Mouse (Mus musculus): ENCODE measurements around the gene Gpsm2.
A peak's percentile ranks its signal among the peaks of the same experiment; 100 is the strongest.
"Not testable (repeated sequence)": the region's sequence is repeated elsewhere in the genome, so short reads cannot be mapped to it uniquely, and the experiment has no call there.

Gene Gpsm2

GRCm38 (mm10) chr3:108654566-108654965 lies 67.5 kb downstream of the Gpsm2 start:
- peak; percentile 31 for DNase-seq (ENCODE audit: low spot score)

- peak; percentile 88 for DNase-seq (ENCODE audit: low spot score)
Observed at GRCm38 (mm10) chr3:108653710-108654379, 68.3 kb downstream of the Gpsm2 start, which contains the start of gene Clcc1. Gene Clcc1 (plus strand): TSS chr3:108653913.

GRCm38 (mm10) chr3:108652866-108653642 lies 69.1 kb downstream of the Gpsm2 start:
- DNase-seq (ENCODE audit: low spot score) = peak; percentile 13

GRCm38 (mm10) chr3:108647681-108648080 lies 74.4 kb downstream of the Gpsm2 start:
- DNase-seq (ENCODE audit: low spot score) = not testable (repeated sequence)

GRCm38 (mm10) chr3:108646036-108646435 lies 76.1 kb downstream of the Gpsm2 start:
- DNase-seq (ENCODE audit: low spot score) = no peak

GRCm38 (mm10) chr3:108644856-108645255 lies 77.3 kb downstream of the Gpsm2 start:
- DNase-seq (ENCODE audit: low spot score) = no peak

- no peak for DNase-seq (ENCODE audit: low spot score)
Observed at GRCm38 (mm10) chr3:108640998-108641397, 81.1 kb downstream of the Gpsm2 start.

- no peak for DNase-seq (ENCODE audit: low spot score)
Observed at GRCm38 (mm10) chr3:108639412-108639811, 82.7 kb downstream of the Gpsm2 start.

- no peak for DNase-seq (ENCODE audit: low spot score)
Observed at GRCm38 (mm10) chr3:108634761-108635160, 87.3 kb downstream of the Gpsm2 start.

All from c-Kit-positive CD71-positive TER-119-positive erythroid progenitor cells, embryonic 14.5 days (primary cell).